Mouse (Mus musculus) spleen, adult 12 weeks (tissue): ENCODE data around the gene Lcp1.

Source experiments
- DNase-seq: peaks from one replicate; pipeline ENCODE4 v3.0.0; 2022; ENCODE audit warnings: low spot score

The Lcp1 gene

DNA sequence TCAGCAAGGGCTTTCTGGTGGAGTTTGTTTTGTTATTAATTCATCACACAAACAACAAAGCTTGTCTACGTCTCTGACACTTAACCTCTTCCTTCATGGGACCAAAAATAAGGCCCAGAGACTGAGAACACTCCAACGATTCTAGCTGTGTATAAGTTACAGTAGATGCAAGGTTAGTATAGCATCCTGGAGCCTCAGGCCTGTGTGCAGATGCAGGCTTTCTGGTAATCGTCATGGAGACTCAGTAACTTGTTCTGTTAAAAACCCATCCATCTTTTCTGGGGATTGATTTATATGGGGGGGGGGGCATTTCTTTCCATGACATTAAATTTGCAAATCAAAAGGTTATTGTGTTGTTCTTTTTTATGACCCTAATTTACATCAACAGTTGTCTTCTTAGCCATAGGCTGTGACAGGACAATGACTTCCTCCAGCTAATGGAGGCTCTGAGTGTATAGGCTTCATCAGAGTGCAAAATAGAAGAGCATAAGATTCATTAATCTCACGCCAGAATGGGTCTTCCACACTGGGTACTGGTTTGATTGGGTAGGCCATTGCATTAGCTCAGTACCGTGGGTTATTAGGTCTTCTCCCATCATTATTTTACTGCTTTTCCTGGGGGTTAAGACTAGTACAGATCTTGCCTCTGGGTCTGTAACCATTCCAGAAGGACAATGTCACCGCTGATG is 74.6 kb downstream of the Lcp1 start:
- DNase-seq, result no peak

GRCm38 (mm10) chr14:75206307-75206706 is 75.4 kb downstream of the Lcp1 start:
- DNase-seq, result no peak

DNA sequence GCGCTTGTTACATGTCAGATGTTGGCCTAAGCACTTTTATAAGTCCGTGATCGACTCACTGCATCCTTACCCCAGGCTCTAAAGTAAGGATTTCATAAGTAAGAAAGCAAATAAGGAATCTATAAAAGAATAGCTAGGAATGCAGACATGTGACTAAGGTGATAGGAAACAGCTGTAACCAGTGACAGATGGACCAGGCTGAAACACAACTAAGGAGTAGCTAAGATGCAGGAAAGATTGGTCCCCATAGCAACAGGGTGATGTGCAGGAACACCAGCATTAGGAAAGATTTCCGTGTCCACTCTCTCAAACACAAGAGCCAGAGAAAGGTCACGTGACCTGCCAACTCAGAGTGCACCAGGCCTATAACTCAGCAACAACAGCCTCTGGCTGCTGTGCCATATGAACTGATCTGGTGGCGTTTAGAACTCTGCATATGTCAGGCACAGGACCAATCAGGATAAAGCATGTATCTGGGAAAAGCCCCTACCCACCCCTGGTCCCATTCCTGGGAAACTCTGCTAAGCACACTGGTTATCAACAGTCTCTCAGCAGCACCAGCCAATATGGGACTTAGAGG is 77.8 kb downstream of the Lcp1 start:
- no peak for DNase-seq

- no peak for DNase-seq
Observed at GRCm38 (mm10) chr14:75213752-75214151, 82.9 kb downstream of the Lcp1 start.

DNA sequence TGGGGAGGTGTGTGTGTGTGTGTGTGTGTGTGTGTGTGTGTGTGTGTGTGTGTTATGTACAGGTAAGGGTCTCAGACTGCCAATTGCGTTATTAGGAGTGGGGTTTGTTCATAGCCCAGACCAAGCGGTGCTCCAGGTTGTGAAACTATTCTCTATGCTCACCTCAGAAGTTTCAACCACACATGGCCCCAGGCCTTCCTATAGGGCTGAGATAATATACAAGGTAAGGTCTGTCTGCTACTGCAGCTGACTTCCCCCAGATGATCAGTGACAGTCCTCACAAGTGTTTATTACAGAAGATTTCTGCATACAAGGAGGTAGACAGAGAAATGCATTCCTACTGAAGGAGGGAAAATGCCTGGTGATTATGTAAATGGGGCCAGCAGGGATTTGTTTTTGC is 87.9 kb downstream of the Lcp1 start:
- no peak for DNase-seq

- DNase-seq, result no peak
Observed at GRCm38 (mm10) chr14:75219250-75219913, 88.5 kb downstream of the Lcp1 start.

- DNase-seq, result no peak
Observed at GRCm38 (mm10) chr14:75222386-75222785, 91.5 kb downstream of the Lcp1 start.

GRCm38 (mm10) chr14:75227453-75228084 is 96.7 kb downstream of the Lcp1 start:
- no peak for DNase-seq

DNA sequence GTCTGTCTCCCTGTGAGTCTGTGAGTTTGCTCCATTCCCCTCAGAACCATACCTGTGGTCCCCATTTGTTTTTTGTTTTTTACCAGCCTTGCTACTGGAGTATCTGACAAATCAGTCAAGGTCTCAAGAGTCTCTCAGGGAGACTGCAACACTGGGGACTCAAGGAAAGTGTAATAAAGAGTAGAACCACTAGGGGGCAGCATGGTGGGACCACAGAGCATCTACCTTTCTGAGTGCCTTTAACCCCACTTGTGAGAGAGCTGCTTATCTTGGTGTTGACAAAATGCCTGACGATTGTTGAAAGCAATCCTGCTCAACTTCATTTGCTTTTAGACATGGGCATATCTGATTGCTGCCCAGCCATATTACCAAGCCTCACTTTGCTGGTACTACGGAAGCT is 98.9 kb downstream of the Lcp1 start:
- peak; percentile 11 for DNase-seq

DNA sequence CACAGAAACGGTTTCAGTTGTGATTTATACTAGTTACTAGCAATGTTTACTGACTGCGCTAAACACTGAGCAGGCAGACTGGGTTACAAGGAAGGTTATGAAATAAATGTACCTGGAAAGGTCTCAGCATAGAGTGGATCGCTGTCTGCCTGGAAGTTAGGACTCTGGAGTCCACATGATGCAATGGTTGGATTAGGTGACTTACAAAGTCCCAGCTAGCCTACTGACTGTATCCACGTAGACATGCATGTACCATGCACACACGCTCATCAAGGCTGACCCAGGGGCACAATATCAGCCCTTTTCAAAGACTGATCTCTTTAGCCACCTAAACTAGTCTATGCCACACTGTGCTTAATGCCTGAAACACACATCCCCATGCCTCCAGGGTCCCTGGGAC is 102.2 kb downstream of the Lcp1 start:
- DNase-seq, result no peak

- DNase-seq, result no peak
Observed at GRCm38 (mm10) chr14:75235552-75235951, 104.7 kb downstream of the Lcp1 start.

DNA sequence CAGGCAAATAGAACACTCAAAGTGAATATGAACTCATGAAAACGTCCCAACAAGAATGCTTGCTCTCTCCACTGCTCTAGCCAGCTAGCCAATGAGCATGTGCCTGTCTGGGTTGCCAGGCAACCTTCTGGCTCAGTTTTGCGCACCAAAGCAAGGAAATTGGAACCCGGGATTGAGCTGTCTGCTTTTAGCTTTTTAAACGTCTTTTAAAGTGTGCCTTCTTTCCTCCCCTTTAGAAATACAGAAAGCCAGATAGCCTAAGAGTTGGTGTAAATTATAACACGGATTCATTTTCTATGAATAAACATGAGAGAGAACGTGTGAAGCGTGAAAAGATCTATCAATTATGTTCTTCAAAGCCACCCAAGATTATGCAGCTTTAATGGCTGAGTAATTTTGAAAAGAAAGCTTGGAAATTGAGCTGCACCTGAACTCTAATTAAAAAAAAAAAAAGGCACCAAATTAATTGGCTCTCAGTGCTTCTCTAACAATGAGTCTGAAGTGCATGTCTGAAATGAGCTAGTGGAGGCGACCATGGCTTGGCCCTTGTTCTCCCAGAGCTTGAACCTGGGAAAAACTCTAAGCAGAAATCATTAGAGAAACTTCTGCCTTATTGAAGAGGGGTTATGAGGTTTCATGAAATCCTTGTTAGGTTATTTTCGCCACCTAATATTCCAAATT is 105.2 kb downstream of the Lcp1 start:
- DNase-seq, result no peak

DNA sequence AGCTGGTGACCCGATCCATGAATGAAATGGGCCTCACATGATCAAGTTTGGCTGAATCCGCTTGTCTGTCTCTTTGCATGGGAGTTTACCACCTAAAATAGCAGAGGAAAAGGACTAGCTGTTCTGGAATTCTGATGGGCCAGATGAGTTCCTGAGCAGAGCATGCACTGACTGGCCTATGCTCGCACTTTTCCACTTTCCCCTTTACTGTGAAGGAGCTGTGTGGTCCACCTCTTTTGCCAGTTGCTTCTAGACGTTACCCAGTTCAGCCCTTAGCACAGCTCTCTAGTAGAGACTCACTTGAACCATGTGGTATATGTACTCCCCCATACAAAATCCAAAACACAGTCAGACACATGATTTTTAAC is 105.7 kb downstream of the Lcp1 start:
- no peak for DNase-seq

DNA sequence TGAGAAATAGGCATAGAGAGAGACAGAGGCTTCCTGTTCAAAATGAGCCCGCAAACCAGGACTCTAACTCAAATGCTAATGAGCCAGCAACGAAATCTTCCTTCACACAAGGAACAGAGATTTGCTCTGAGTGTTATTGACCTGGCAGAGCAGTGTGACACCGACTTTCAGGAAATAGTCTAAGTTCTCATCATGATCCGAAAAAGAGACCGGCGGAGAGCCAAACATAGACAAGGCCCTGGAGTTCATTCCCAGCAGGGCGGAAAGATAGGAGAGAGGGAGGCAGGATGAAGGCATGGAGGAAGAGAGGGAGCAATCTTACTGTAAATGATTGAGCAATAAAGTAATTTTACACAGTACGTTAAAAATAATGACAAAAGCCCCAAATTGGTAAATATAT is 106.2 kb downstream of the Lcp1 start:
- no peak for DNase-seq

DNA sequence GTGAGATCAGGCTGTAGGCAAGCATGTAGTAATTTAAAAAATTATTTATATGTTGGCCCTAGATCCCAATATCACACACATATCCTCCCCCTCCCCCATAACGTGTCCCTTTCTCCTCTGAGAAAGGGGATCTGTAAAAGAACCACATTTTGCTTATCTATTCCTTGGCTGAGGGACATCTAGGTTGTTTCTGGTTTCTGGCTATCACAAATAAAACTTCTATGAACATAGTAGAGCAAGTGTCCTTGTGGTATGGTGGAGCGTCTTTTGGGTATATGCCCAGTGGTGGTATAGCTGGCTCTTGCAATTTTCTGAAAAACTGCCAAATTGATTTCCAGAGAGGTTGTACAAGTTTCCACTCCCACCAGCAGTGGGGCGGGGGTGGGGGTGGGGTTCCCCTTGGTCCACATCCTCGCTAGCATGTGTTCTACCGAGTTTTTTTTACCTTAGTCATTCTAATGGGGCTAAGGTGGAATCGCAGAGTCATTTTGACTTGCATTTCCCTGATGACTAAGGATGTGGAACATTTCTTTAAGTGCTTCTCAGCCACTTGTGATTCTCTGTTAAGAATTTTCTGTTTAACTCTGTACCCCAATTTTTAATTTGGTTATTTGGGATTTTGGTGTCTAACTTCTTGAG is 107.3 kb downstream of the Lcp1 start:
- no peak for DNase-seq

- no peak for DNase-seq
Observed at GRCm38 (mm10) chr14:75242087-75242486, 111.2 kb downstream of the Lcp1 start, which contains the start of gene Cpb2. Gene Cpb2, plus strand, starts transcription at chr14:75242287.

GRCm38 (mm10) chr14:75246024-75247000 is 115.4 kb downstream of the Lcp1 start:
- DNase-seq, result no peak

DNA sequence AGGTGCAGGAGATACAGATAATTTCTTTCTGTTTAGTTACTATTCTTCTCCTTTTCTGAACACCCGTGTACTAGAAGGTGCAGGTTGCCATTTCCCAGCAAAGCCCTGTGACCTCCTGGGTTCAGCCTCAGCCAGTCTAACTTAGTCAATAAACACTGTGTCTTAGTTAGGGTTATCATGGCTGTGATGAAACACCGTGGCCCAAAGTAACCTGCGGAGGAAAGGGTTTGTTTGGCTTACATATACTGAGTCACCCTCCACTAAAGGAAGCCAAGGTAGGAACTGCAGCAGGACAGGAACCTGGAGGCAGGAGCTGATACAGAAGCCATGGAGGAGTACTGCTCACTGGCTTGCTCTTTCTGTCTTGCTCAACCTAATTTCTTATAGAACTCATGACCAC is 119.5 kb downstream of the Lcp1 start:
- DNase-seq, result no peak

- no peak for DNase-seq
Observed at GRCm38 (mm10) chr14:75256521-75256920, 125.6 kb downstream of the Lcp1 start.

DNA sequence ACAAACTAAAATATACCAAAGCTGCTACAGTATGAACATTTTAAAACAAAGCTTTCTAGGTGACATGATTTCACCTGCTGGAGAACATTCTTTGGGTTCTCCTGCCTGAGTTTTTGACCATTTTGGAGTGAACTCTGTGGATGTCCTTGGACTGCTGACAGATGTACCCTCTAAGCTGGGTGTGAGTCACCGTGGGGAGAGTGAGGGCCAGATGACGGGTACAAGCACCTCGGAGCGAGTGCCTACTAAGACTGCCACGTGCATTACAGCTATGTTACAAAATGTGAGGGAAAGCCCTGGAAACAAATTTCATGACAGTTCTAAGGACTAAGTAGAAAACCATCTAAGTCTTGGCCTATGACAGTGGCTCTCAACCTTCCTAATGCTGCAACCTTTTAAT is 138.6 kb downstream of the Lcp1 start:
- no peak for DNase-seq

GRCm38 (mm10) chr14:75279716-75280115 is 148.8 kb downstream of the Lcp1 start:
- DNase-seq, result no peak
